Mouse (Mus musculus): ENCODE measurements at regions not wholly inside any gene's neighbourhood (a gene's known extent, or its start where the extent isn't known, plus 50 kb on each side); places are given as distances from the start of the nearest gene placed in this dataset.

DNA sequence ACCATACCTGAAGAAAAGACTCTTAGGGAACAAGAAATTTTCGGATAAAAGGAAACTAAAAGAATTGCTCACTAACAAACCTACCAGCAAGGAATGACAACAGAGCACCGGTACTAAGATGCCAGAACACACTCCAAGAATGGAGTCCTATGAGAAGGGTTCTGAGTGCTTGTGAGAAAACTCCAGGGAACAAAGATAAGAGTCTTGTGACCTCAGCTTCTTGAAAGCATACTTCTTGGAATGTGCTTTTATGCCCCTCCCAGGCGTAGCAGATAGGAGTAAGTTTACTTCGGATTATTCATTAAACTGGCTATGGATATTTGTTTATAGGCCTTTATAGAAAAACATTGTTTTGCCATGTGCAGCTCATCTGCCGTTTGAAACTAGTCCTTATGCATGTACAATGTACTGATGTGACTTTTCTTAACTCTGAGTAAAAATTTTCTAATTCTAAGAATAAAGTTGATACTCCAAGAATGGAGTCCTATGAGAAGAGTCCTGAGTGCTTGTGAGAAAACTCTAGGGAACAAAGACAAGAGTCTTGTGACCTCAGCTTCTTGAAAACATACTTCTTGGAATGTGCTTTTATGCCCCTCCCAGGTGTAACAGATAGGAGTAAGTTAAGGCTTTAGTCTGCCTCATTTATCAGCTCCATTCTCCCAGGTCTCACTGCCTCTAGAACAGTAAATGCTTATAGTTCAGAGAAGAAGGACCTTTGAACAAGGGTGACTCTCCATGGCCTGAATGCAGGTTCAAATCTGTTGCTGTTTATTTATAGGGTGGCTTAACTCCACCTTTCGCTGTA is 150.8 kb upstream of the Kynu start:
- DNase-seq (ENCODE audit: low read depth, low spot score) = no peak

GRCm38 (mm10) chr2:43437251-43437650 is 117.9 kb upstream of the Kynu start:
- peak; percentile 8 for DNase-seq (ENCODE audit: low read depth, low spot score)

DNA sequence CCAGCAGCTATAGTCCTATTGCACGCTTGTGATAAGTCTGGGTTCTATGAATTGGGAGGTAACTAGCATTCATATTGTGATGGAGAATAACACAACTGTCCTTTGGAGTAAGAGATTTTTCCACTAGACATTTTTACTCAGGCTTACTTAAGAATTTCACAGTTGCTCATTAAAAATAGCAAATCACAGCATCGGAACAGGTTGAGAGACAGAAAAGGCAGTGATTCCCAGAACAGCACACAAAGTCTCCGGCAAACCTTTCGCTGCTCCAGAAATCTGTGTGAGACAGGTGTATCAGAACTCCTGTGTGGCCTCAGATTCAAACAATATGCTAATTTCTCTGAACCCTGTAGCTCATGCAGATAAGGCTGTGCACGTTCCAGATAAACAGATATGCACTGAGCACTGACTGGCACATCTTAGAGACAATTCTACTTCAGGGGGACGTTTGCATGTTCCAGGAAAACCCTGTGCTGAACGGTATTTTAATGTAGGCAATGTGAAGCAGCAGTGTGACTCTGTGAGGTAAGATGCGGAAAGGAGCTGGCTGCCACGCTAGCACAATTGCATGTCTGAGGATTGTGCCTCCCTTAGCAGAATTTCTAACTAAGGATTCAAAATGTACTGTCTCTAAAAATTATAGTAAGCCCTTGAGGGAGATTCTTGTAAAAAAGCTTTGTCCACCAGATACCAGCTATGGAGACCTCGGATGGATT is 99.8 kb upstream of the Kynu start:
- DNase-seq (ENCODE audit: low read depth, low spot score) = no peak

GRCm38 (mm10) chr2:43469161-43469560 is 86.0 kb upstream of the Kynu start:
- no peak for DNase-seq (ENCODE audit: low read depth, low spot score)

DNA sequence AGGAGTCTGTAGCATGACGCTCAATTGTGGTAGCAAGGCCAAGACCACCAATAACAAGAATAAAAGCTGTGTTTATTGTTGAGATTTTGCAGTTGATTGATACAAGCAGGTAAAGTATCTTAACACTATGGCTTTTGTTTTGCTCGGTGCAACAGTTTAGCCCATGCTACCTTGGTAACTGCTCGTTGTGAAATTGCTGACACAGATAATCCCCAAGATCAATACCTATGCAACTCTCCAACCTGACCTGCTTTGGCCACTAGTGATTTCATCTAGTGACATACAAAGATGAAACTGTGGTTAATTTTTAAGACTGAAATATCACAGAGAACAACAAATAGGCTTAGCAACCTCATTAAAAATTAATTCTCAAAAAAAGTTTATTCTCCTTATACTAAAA is 85.2 kb upstream of the Kynu start:
- DNase-seq (ENCODE audit: low read depth, low spot score) = no peak

- no peak for DNase-seq (ENCODE audit: low read depth, low spot score)
Measured at GRCm38 (mm10) chr2:43478494-43478893, 76.6 kb upstream of the Kynu start.

GRCm38 (mm10) chr2:43479871-43480270 is 75.3 kb upstream of the Kynu start:
- DNase-seq (ENCODE audit: low read depth, low spot score) = no peak
